Mouse (Mus musculus): ENCODE data around the gene Gm20388.

- TF ChIP-seq CTCF (IDR thresholded peaks at IDR 0.05; ENCODE audit: low read depth, low read length) (no peak), GATA1 (IDR thresholded peaks at IDR 0.05; ENCODE audit: borderline replicate concordance, low read length) (no peak), TAL1 (conservative IDR thresholded peaks at IDR 0.05; ENCODE audit: low read depth, low read length) (no peak)
Measured at GRCm38 (mm10) chr8:122667854-122668253, 2757.2 kb downstream of the Gm20388 start.

Measured in G1E (cell line).